ENCODE assay signal across 8 mouse cellular contexts in the genomic region with DNA sequence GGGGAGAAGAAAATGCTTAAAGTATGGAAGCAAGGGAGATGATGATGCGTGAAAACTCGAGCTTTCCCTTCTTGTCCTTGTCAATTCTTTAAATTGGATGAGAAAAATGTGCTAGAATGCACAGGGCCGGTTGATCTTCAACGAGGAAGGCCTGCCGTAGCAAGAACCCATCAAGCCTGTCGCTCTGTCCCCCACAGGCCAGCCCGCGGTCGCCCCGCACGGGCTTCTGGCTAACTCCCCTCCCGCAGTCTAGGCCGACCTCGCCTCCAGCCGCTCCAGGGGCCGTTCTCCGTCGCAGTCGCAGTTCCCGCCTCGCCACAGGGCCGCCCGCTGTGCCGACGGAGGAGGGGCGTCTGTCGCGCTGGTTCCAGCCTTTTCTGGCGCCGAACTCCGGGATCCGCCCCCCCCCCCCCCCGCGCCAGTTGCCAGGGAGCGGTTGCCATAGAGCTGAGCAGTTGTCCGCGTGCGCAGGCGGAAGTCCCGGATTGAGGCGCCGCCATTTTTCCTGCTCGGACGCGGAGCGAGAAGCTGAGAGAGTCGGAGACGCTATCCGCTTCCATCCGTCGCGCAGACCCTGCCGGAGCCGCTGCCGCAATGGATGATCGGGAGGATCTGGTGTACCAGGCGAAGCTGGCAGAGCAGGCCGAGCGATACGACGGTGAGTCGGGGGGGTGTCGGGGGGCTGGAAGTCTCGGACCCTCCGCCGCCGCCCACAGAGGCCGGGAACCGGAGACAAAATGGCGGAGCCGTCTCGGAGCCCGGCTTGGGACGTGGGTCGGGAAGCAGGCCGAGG. TPM values are rescaled to one million over a fixed set of nuclear protein-coding genes. Genes with fewer than 3 reads are reported as not detected.
DNase-seq lines count a peak whose midpoint lies in the region; ATAC-seq and TF ChIP-seq lines count a peak whose summit lies in the region.

A gene (plus strand): TSS at position 436 of the 793 bp plus-strand sequence.

- H3K4me1 ChIP-seq in CH12.LX (ENCODE audit: control insufficient read depth in 1 of 2, insufficient read depth in 2 of 2), result peaks cover 22 to 56% of the 10 kb centered on the region in 2 experiments
- H3K4me1 ChIP-seq in forebrain, embryonic 12.5 days, result peaks cover 37% of the 10 kb centered on the region
- H3K4me1 ChIP-seq in heart, postnatal 0 days (ENCODE audit: control insufficient read depth, insufficient read depth), result peaks cover 40% of the 10 kb centered on the region
- peaks cover 34% of the 10 kb centered on the region for H3K4me1 ChIP-seq in liver, embryonic 16.5 days (ENCODE audit: control insufficient read depth, low read depth, low read length)
- peaks cover 46% of the 10 kb centered on the region for H3K4me1 ChIP-seq in neural tube, embryonic 13.5 days (replicated peaks)

- no peaks in the 10 kb centered on the region for H3K9me3 ChIP-seq in CH12.LX (replicated peaks; ENCODE audit: low read length)
- H3K9me3 ChIP-seq in forebrain, embryonic 12.5 days, result no peaks in the 10 kb centered on the region
- no peaks in the 10 kb centered on the region for H3K9me3 ChIP-seq in heart, postnatal 0 days (replicated peaks; ENCODE audit: control insufficient read depth, low read length)
- H3K9me3 ChIP-seq in liver, embryonic 16.5 days (replicated peaks; ENCODE audit: control insufficient read depth, low read length), result no peaks in the 10 kb centered on the region
- H3K9me3 ChIP-seq in neural tube, embryonic 13.5 days, result no peaks in the 10 kb centered on the region

- peak; percentile 98 for TF ChIP-seq POLR2A in CH12.LX (IDR thresholded peaks at IDR 0.05; ENCODE audit: low read depth, low read length)

- TF ChIP-seq EP300 in CH12.LX (IDR thresholded peaks at IDR 0.05; ENCODE audit: low read length), result peak; percentile 25; the same call in 1 of the 2 replicates
- TF ChIP-seq EP300 in heart, postnatal 0 days (IDR thresholded peaks at IDR 0.05; ENCODE audit: low read depth), result peak; percentile 93

- H3K27ac ChIP-seq in CH12.LX (ENCODE audit: insufficient read depth, low read depth), result peak within 1 kb of the TSS; percentile 90
- peak within 1 kb of the TSS; percentile 98 for H3K27ac ChIP-seq in forebrain, embryonic 12.5 days
- peak within 1 kb of the TSS; percentile 96 for H3K27ac ChIP-seq in heart, postnatal 0 days (ENCODE audit: low read depth)
- H3K27ac ChIP-seq in liver, embryonic 16.5 days (ENCODE audit: low read length), result peak within 1 kb of the TSS; percentile 90
- H3K27ac ChIP-seq in neural tube, embryonic 13.5 days (replicated peaks), result peak within 1 kb of the TSS; percentile 100

- no peaks in the 10 kb centered on the region for H3K27me3 ChIP-seq in CH12.LX (replicated peaks)
- H3K27me3 ChIP-seq in forebrain, embryonic 12.5 days, result no peaks in the 10 kb centered on the region
- H3K27me3 ChIP-seq in heart, postnatal 0 days (ENCODE audit: control insufficient read depth, insufficient read depth, low read length), result no peaks in the 10 kb centered on the region
- H3K27me3 ChIP-seq in liver, embryonic 16.5 days (ENCODE audit: control insufficient read depth, insufficient read depth, low read depth, low read length), result no peaks in the 10 kb centered on the region
- H3K27me3 ChIP-seq in neural tube, embryonic 13.5 days, result no peaks in the 10 kb centered on the region

- peaks cover 47% of the 10 kb centered on the region for H3K79me2 ChIP-seq in CH12.LX (replicated peaks; ENCODE audit: control insufficient read depth, extremely low read depth, insufficient read depth, poor library complexity, severe bottlenecking)

- H3K9ac ChIP-seq in CH12.LX (ENCODE audit: insufficient read depth, low read depth), result peak within 1 kb of the TSS; percentile 99
- H3K9ac ChIP-seq in forebrain, embryonic 12.5 days, result peak within 1 kb of the TSS; percentile 98
- peak within 1 kb of the TSS; percentile 87 for H3K9ac ChIP-seq in heart, postnatal 0 days (replicated peaks; ENCODE audit: low read depth, low read length)
- H3K9ac ChIP-seq in liver, embryonic 16.5 days (ENCODE audit: low read depth, low read length), result peak within 1 kb of the TSS; percentile 90
- peak within 1 kb of the TSS; percentile 97 for H3K9ac ChIP-seq in neural tube, embryonic 13.5 days

- in situ Hi-C loops in CH12.LX (cut with MboI; ENCODE audit: low pct_ligation_motif_present, low pct_unique_long_range_greater_than_20kb, low sequenced_read_pairs), result no loop called here

- WGBS in forebrain, embryonic 12.5 days, result under 1% methylated on average over 74 of the region's 76 CpGs
- WGBS in heart, postnatal 0 days, result under 1% methylated on average over 71 of the region's 76 CpGs
- WGBS in liver, embryonic 16.5 days (ENCODE audit: insufficient replicate concordance), result under 1% methylated on average over 76 of the region's 76 CpGs
- WGBS in neural tube, embryonic 13.5 days, result under 1% methylated on average over 76 of the region's 76 CpGs

- no peak for TF ChIP-seq RAD21 in CH12.LX (IDR thresholded peaks at IDR 0.05; ENCODE audit: low read depth, low read length)

- dilution Hi-C loops in CH12.LX (cut with MboI; ENCODE audit: extremely low pct_ligation_motif_present, extremely low pct_unique_long_range_greater_than_20kb, low sequenced_read_pairs), result no loop called here

- H3K36me3 ChIP-seq in CH12.LX (replicated peaks in 1 of 2; ENCODE audit: control insufficient read depth in 1 of 2, insufficient read depth in 1 of 2, low read length in 1 of 2), result peaks cover 0 to 12% of the 10 kb centered on the region in 2 experiments
- H3K36me3 ChIP-seq in forebrain, embryonic 12.5 days (replicated peaks), result 0 out of 2 replicates have a peak, but pooled peaks cover 5% of the 10 kb centered on the region
- no peaks in the 10 kb centered on the region for H3K36me3 ChIP-seq in heart, postnatal 0 days (replicated peaks; ENCODE audit: control insufficient read depth, insufficient read depth, low read length)
- no peaks in the 10 kb centered on the region for H3K36me3 ChIP-seq in liver, embryonic 16.5 days (ENCODE audit: control insufficient read depth, insufficient read depth)
- no peaks in the 10 kb centered on the region for H3K36me3 ChIP-seq in neural tube, embryonic 13.5 days

- DNase-seq in CH12.LX (ENCODE audit: extremely low read depth), result peak; percentile 95
- DNase-seq in c-Kit-positive CD71-positive TER-119-negative erythroid progenitor cells, embryonic 14.5 days (ENCODE audit: low read depth), result peak; percentile 86
- DNase-seq in heart, postnatal 0 days (ENCODE audit: low spot score), result peak; percentile 88
- DNase-seq in kidney, postnatal 4 days, result peak; percentile 93 to 96
- peak; percentile 90 for DNase-seq in testis, postnatal 10 days (ENCODE audit: low spot score)

- TF ChIP-seq CTCF in CH12.LX (conservative IDR thresholded peaks at IDR 0.05 in 1 of 2, IDR thresholded peaks at IDR 0.05 in 1 of 2; ENCODE audit: low read depth in 2 of 2, low read length in 2 of 2), result no peak
- TF ChIP-seq CTCF in heart, postnatal 0 days (IDR thresholded peaks at IDR 0.05; ENCODE audit: low read depth), result peak; percentile 9; the same call in 1 of the 2 replicates

- peak within 1 kb of the TSS; percentile 98 for H3K4me2 ChIP-seq in CH12.LX (ENCODE audit: insufficient read depth, low read depth, poor library complexity, severe bottlenecking)
- peak within 1 kb of the TSS; percentile 74 for H3K4me2 ChIP-seq in forebrain, embryonic 12.5 days
- H3K4me2 ChIP-seq in heart, postnatal 0 days (ENCODE audit: low read depth, low read length), result peak within 1 kb of the TSS; percentile 79
- H3K4me2 ChIP-seq in liver, embryonic 16.5 days (ENCODE audit: low read depth, low read length), result peak within 1 kb of the TSS; percentile 86
- peak within 1 kb of the TSS; percentile 83 for H3K4me2 ChIP-seq in neural tube, embryonic 13.5 days

- ATAC-seq in forebrain, embryonic 12.5 days (ENCODE audit: low FRiP score), result peak; percentile 95
- peak; percentile 95 for ATAC-seq in heart, postnatal 0 days (ENCODE audit: insufficient read depth, low read depth)
- peak; percentile 92 for ATAC-seq in liver, embryonic 16.5 days (ENCODE audit: low read depth)
- peak; percentile 94 for ATAC-seq in neural tube, embryonic 13.5 days (ENCODE audit: low read depth)

- peak within 1 kb of the TSS; percentile 84 to 96 (median 85) for H3K4me3 ChIP-seq in CH12.LX (replicated peaks in 1 of 3; ENCODE audit: low read depth in 2 of 3, low read length in 2 of 3, poor library complexity in 1 of 3)
- peak within 1 kb of the TSS; percentile 96 for H3K4me3 ChIP-seq in forebrain, embryonic 12.5 days (replicated peaks)
- peak within 1 kb of the TSS; percentile 80 for H3K4me3 ChIP-seq in heart, postnatal 0 days (ENCODE audit: low read depth, low read length)
- H3K4me3 ChIP-seq in liver, embryonic 16.5 days (ENCODE audit: low read depth, low read length), result peak within 1 kb of the TSS; percentile 96
- peak within 1 kb of the TSS; percentile 75 for H3K4me3 ChIP-seq in neural tube, embryonic 13.5 days

TF ChIP-seq in CH12.LX, 34 proteins besides CTCF, POLR2A, EP300 and RAD21 (continues in another document):
- peak; percentile 54; the same call in 1 of the 2 replicates for TF ChIP-seq UBTF (IDR thresholded peaks at IDR 0.05; ENCODE audit: low read depth, low read length)
- TF ChIP-seq SIN3A (IDR thresholded peaks at IDR 0.05; ENCODE audit: low read length), result peak; percentile 94
- no peak for TF ChIP-seq JUND (conservative IDR thresholded peaks at IDR 0.05; ENCODE audit: low read depth, low read length)
- TF ChIP-seq ELF1 (IDR thresholded peaks at IDR 0.05; ENCODE audit: low read depth, low read length), result peak; percentile 89
- peak; percentile 89 for TF ChIP-seq ZMIZ1 (IDR thresholded peaks at IDR 0.05; ENCODE audit: low read depth, low read length)
- TF ChIP-seq E2F4 (IDR thresholded peaks at IDR 0.05; ENCODE audit: insufficient replicate concordance, low read depth, low read length), result 0 out of 2 replicates have a peak, but pooled peaks have one; percentile 76
- peak; percentile 66; the same call in 1 of the 2 replicates for TF ChIP-seq IRF4 (IDR thresholded peaks at IDR 0.05; ENCODE audit: low read depth, low read length)
- TF ChIP-seq KAT2A (IDR thresholded peaks at IDR 0.05; ENCODE audit: insufficient replicate concordance, low read length), result peak; percentile 71; the same call in 1 of the 2 replicates
- TF ChIP-seq MXI1 (IDR thresholded peaks at IDR 0.05; ENCODE audit: low read depth, low read length), result peak; percentile 99
- TF ChIP-seq NELFE (IDR thresholded peaks at IDR 0.05; ENCODE audit: low read depth, low read length), result peak; percentile 98
- no peak for TF ChIP-seq MAFK (IDR thresholded peaks at IDR 0.05; ENCODE audit: insufficient replicate concordance, low read length)

RNA-seq across cellular contexts. Expression of the gene that starts here (rescaled TPM):
- total RNA-seq in CH12.LX (2012; rRNA removed), result 348 and 421 TPM in 2 replicates
- 129 and 130 TPM in 2 replicates for total RNA-seq in CH12.LX (2014; rRNA removed)
- polyA plus RNA-seq in CH12.LX (2012; ENCODE audit: insufficient read length, low read depth), result 1,436 and 1,665 TPM in 2 replicates
- polyA plus RNA-seq in forebrain, embryonic 12.5 days (2016; fragmentation: Nextera tagmentation; extraction: Ambion mirVana), result 1,436 and 1,495 TPM in 2 replicates
- 112 and 120 TPM in 2 replicates for total RNA-seq in heart, postnatal 0 days (2014; rRNA removed; ENCODE audit: low replicate concordance)
- polyA plus RNA-seq in heart, postnatal 0 days (2015; fragmentation: Nextera tagmentation; extraction: Ambion mirVana), result 553 and 573 TPM in 2 replicates
- 192 and 206 TPM in 2 replicates for polyA plus RNA-seq in liver, embryonic 16.5 days (2015; fragmentation: Nextera tagmentation; extraction: Ambion mirVana)
- polyA plus RNA-seq in neural tube, embryonic 13.5 days (2015; fragmentation: Nextera tagmentation; extraction: Ambion mirVana), result 1,498 and 1,540 TPM in 2 replicates

Comparison
In these comparisons a context has a peak if more than half of its experiments do, and no peak if none do; other contexts are left out.
1. Peak in every context shown above with its lines: DNase-seq, ATAC-seq, H3K4me3 ChIP-seq and H3K27ac ChIP-seq.